Mouse (Mus musculus) hindbrain, embryonic 16.5 days (tissue): Measurements from ENCODE around the gene Frmd8. TPM values are rescaled to one million over a fixed set of nuclear protein-coding genes. Genes with fewer than 3 reads are reported as not detected.
A peak's percentile ranks its signal among the peaks of the same experiment; 100 is the strongest.
"Not testable (repeated sequence)": the region's sequence is repeated elsewhere in the genome, so short reads cannot be mapped to it uniquely, and the experiment has no call there.

Experiments
- ATAC-seq: fragments of 200-750 bp; cut with Nextera tagmentation; 2 replicates; pipeline ENCODE4 v1.8.0; 2017; ENCODE audit warnings: moderate TSS enrichment, moderate library complexity
- H3K27ac ChIP-seq: fragments of 300-500 bp; sonication (generic); 2 replicates; pipeline ENCODE4 v1.5.1; 2014; ENCODE audit warnings: low read depth, mild to moderate bottlenecking, control low read depth, low read length, moderate library complexity
- H3K27me3 ChIP-seq: fragments of 300-500 bp; sonication (generic); replicated peaks from 2 replicates; pipeline ENCODE4 v1.6.1; 2014; ENCODE audit warnings: low read length; ENCODE audit not compliant: control insufficient read depth, insufficient read depth
- H3K36me3 ChIP-seq: fragments of 300-500 bp; sonication (generic); 2 replicates; pipeline ENCODE4 v1.6.1; 2014; ENCODE audit warnings: mild to moderate bottlenecking, low read length, moderate library complexity, mixed read lengths; ENCODE audit not compliant: control insufficient read depth, insufficient read depth
- H3K4me1 ChIP-seq: fragments of 300-500 bp; sonication (generic); 2 replicates; pipeline ENCODE4 v1.6.1; 2014; ENCODE audit warnings: low read depth, low read length; ENCODE audit not compliant: control insufficient read depth, insufficient read depth
- H3K4me2 ChIP-seq: fragments of 300-500 bp; sonication (generic); 2 replicates; pipeline ENCODE4 v1.6.1; 2014; ENCODE audit warnings: mild to moderate bottlenecking, low read length, control low read depth, moderate library complexity
- H3K4me3 ChIP-seq: fragments of 300-500 bp; sonication (generic); 2 replicates; pipeline ENCODE4 v1.5.1; 2014; ENCODE audit warnings: mild to moderate bottlenecking, low read length, control low read depth, moderate library complexity
- H3K9ac ChIP-seq: fragments of 300-500 bp; sonication (generic); 2 replicates; pipeline ENCODE4 v1.6.1; 2014; ENCODE audit warnings: low read depth, mild to moderate bottlenecking, control low read depth, low read length, moderate library complexity
- H3K9me3 ChIP-seq: fragments of 300-500 bp; sonication (generic); 2 replicates; pipeline ENCODE4 v1.6.1; 2014; ENCODE audit warnings: mild to moderate bottlenecking, low read length, moderate library complexity; ENCODE audit not compliant: control insufficient read depth
- WGBS: fragments of 180-500 bp; shearing (Covaris S2); extraction: QIAGEN DNeasy Blood & Tissue Kit; methylation state at CpG from one replicate; pipeline ENCODE4 v1.1.7; 2014; 5-methylcytosine and 5-hydroxymethylcytosine counted together
- polyA plus RNA-seq: library from polyadenylated mRNA; unstranded; fragments of >200 nt; fragmentation: Nextera tagmentation; extraction: Ambion mirVana; gene quantifications from 2 replicates; pipeline ENCODE4 v1.2.1, GENCODE M21; 2015

Frmd8 gene
- polyA plus RNA-seq, 1 experiment from 2014 or later = 18.1 TPM

- no peak overlapping the region for H3K27ac ChIP-seq
- whole genome bisulfite sequencing = 80% methylated on average over 6 of the region's 6 CpGs
- H3K9ac ChIP-seq = no peak overlapping the region
- no peak overlapping the region for H3K4me3 ChIP-seq
- H3K36me3 ChIP-seq = no peaks in the 10 kb centered on the region
- no peaks in the 10 kb centered on the region for H3K27me3 ChIP-seq
- no peaks in the 10 kb centered on the region for H3K9me3 ChIP-seq
- no peak overlapping the region for H3K4me2 ChIP-seq
- no peak for ATAC-seq
- peaks cover 21% of the 10 kb centered on the region for H3K4me1 ChIP-seq
Measured at GRCm38 (mm10) chr19:5818590-5818977, 56.5 kb downstream of the Frmd8 start.

GRCm38 (mm10) chr19:5817703-5818589 is 57.1 kb downstream of the Frmd8 start:
- Histone ChIP-seq H3K36me3 (no peaks in the 10 kb centered on the region), H3K27me3 (no peaks in the 10 kb centered on the region), H3K4me2 (peak overlapping the region; percentile 58), H3K4me1 (peaks cover 16% of the 10 kb centered on the region), H3K9me3 (no peaks in the 10 kb centered on the region), H3K27ac (peak overlapping the region; percentile 87), H3K4me3 (peak overlapping the region; percentile 28), H3K9ac (peak overlapping the region; percentile 64)
- peak; percentile 76 for ATAC-seq
- WGBS = 20% methylated on average over 21 of the region's 21 CpGs

- Histone ChIP-seq H3K27me3 (no peaks in the 10 kb centered on the region), H3K4me1 (peaks cover 25% of the 10 kb centered on the region), H3K27ac (no peak overlapping the region), H3K4me2 (no peak overlapping the region), H3K4me3 (no peak overlapping the region), H3K9me3 (no peaks in the 10 kb centered on the region), H3K36me3 (no peaks in the 10 kb centered on the region), H3K9ac (no peak overlapping the region)
- WGBS = 81% methylated on average over 4 of the region's 4 CpGs
- ATAC-seq = no peak
Measured at GRCm38 (mm10) chr19:5815928-5816327, 59.1 kb downstream of the Frmd8 start.

GRCm38 (mm10) chr19:5815010-5815409 is 60.1 kb downstream of the Frmd8 start:
- Histone ChIP-seq H3K4me1 (peaks cover 35% of the 10 kb centered on the region), H3K9me3 (no peaks in the 10 kb centered on the region), H3K4me2 (no peak overlapping the region), H3K36me3 (no peaks in the 10 kb centered on the region), H3K9ac (no peak overlapping the region), H3K27me3 (no peaks in the 10 kb centered on the region), H3K4me3 (no peak overlapping the region), H3K27ac (no peak overlapping the region)
- ATAC-seq = no peak
- 85% methylated on average over 7 of the region's 7 CpGs for WGBS

- not testable (repeated sequence) for H3K36me3 ChIP-seq, H3K9ac ChIP-seq, H3K9me3 ChIP-seq, ATAC-seq, H3K4me2 ChIP-seq, H3K27me3 ChIP-seq, H3K27ac ChIP-seq, H3K4me3 ChIP-seq
- H3K4me1 ChIP-seq = peaks cover 41% of the 10 kb centered on the region
- WGBS = 42% methylated on average over 1 of the region's 1 CpGs
Measured at GRCm38 (mm10) chr19:5814048-5814447, 61.0 kb downstream of the Frmd8 start.

GRCm38 (mm10) chr19:5813567-5813966 is 61.5 kb downstream of the Frmd8 start:
- Histone ChIP-seq H3K9ac (no peak overlapping the region), H3K27me3 (no peaks in the 10 kb centered on the region), H3K27ac (peak overlapping the region; percentile 95; the same call in 1 of the 2 replicates), H3K4me1 (peaks cover 41% of the 10 kb centered on the region), H3K4me2 (no peak overlapping the region), H3K9me3 (no peaks in the 10 kb centered on the region), H3K4me3 (no peak overlapping the region), H3K36me3 (no peaks in the 10 kb centered on the region)
- WGBS = 87% methylated on average over 3 of the region's 3 CpGs
- ATAC-seq = no peak

GRCm38 (mm10) chr19:5811771-5812504 is 63.1 kb downstream of the Frmd8 start:
- Histone ChIP-seq H3K27me3 (no peaks in the 10 kb centered on the region), H3K4me3 (no peak overlapping the region), H3K4me1 (peaks cover 35% of the 10 kb centered on the region), H3K36me3 (no peaks in the 10 kb centered on the region), H3K4me2 (peak overlapping the region; percentile 39), H3K27ac (peak overlapping the region; percentile 95), H3K9me3 (no peaks in the 10 kb centered on the region), H3K9ac (peak overlapping the region; percentile 39)
- peak; percentile 96 for ATAC-seq
- 34% methylated on average over 7 of the region's 7 CpGs for WGBS

GRCm38 (mm10) chr19:5810840-5811563 is 64.1 kb downstream of the Frmd8 start:
- Histone ChIP-seq H3K9ac (peak overlapping the region; percentile 42), H3K36me3 (no peaks in the 10 kb centered on the region), H3K4me3 (no peak overlapping the region), H3K4me2 (no peak overlapping the region), H3K27me3 (no peaks in the 10 kb centered on the region), H3K27ac (peak overlapping the region; percentile 95), H3K4me1 (peaks cover 45% of the 10 kb centered on the region), H3K9me3 (no peaks in the 10 kb centered on the region)
- 71% methylated on average over 9 of the region's 9 CpGs for WGBS
- no peak for ATAC-seq
